Comparison of ENCODE assay signal across 8 mouse cellular contexts in the genomic region with DNA sequence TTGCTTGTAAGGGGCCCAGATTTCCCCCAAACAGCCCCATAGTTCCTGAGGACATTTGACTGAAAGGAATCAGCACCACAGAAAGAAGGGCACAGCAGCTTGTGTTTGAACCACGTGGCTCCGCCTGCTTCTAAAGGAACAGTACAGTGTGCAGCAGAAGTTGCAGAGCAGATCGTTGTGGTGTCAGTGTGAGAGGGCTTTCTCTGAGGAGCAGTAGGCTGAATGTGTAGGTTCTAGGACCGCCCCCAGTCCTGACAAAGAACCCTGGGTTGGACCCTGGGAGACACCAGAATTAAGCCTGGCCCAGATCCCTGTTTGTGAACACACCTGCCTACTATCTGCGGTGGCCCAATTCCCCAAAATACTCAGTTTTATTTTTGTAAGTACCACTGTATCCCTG. TPM values are rescaled to one million over a fixed set of nuclear protein-coding genes. Genes with fewer than 3 reads are reported as not detected.
A peak's percentile ranks its signal among the peaks of the same experiment; 100 is the strongest.
DNase-seq lines count a peak whose midpoint lies in the region; ATAC-seq lines count a peak whose summit lies in the region.

No protein-coding gene starts in this region.

- H3K9ac ChIP-seq in forebrain, embryonic 16.5 days (replicated peaks; ENCODE audit: low read depth, low read length), result no peak overlapping the region

- H3K4me3 ChIP-seq in forebrain, embryonic 10.5 days, result peak overlapping the region; percentile 65
- no peak overlapping the region for H3K4me3 ChIP-seq in forebrain, embryonic 16.5 days (replicated peaks; ENCODE audit: low read length)
- peak overlapping the region; percentile 77 for H3K4me3 ChIP-seq in embryonic facial prominence, embryonic 10.5 days
- H3K4me3 ChIP-seq in macrophage (ENCODE audit: inconsistent target), result peak overlapping the region; percentile 67; the same call in 1 of the 2 replicates

- intact Hi-C loops in left cerebral cortex, postnatal 14 days (cut with DNase I), result no loop called here
- intact Hi-C loops in left cerebral cortex, postnatal 4 days (cut with DNase I), result no loop called here

- peaks cover 46% of the 10 kb centered on the region for H3K4me1 ChIP-seq in forebrain, embryonic 10.5 days
- H3K4me1 ChIP-seq in forebrain, embryonic 16.5 days (replicated peaks; ENCODE audit: control insufficient read depth, insufficient read depth, low read length), result peaks cover 27% of the 10 kb centered on the region
- peaks cover 51% of the 10 kb centered on the region for H3K4me1 ChIP-seq in embryonic facial prominence, embryonic 10.5 days

- H3K27me3 ChIP-seq in forebrain, embryonic 10.5 days (ENCODE audit: poor library complexity, severe bottlenecking), result no peaks in the 10 kb centered on the region
- no peaks in the 10 kb centered on the region for H3K27me3 ChIP-seq in forebrain, embryonic 16.5 days (replicated peaks; ENCODE audit: control insufficient read depth, insufficient read depth, low read length)
- H3K27me3 ChIP-seq in embryonic facial prominence, embryonic 10.5 days (replicated peaks; ENCODE audit: low read depth, poor library complexity, severe bottlenecking), result no peaks in the 10 kb centered on the region

- no peak for ATAC-seq in forebrain, embryonic 16.5 days
- no peak for ATAC-seq in cerebellum, adult (ENCODE audit: insufficient number of reproducible peaks, low FRiP score, low TSS enrichment)

- DNase-seq in forebrain, embryonic 10.5 days (ENCODE audit: extremely low spot score, low spot score), result no peak
- peak; percentile 62 to 80 for DNase-seq in left cerebral cortex, postnatal 14 days (ENCODE audit: low spot score in 2 of 2)
- no peak for DNase-seq in left cerebral cortex, postnatal 4 days
- no peak for DNase-seq in embryonic facial prominence, embryonic 10.5 days (ENCODE audit: low spot score)
- DNase-seq in kidney, postnatal 10 days, result no peak

- no peak overlapping the region for H3K27ac ChIP-seq in forebrain, embryonic 10.5 days
- no peak overlapping the region for H3K27ac ChIP-seq in forebrain, embryonic 16.5 days (ENCODE audit: low read length)
- no peak overlapping the region for H3K27ac ChIP-seq in embryonic facial prominence, embryonic 10.5 days (replicated peaks)
- no peak overlapping the region for H3K27ac ChIP-seq in macrophage

- peaks cover 25% of the 10 kb centered on the region for H3K36me3 ChIP-seq in forebrain, embryonic 10.5 days (replicated peaks)
- peaks cover 9% of the 10 kb centered on the region for H3K36me3 ChIP-seq in forebrain, embryonic 16.5 days (ENCODE audit: control insufficient read depth, insufficient read depth)
- peaks cover 24% of the 10 kb centered on the region for H3K36me3 ChIP-seq in embryonic facial prominence, embryonic 10.5 days (replicated peaks)
- no peaks in the 10 kb centered on the region for H3K36me3 ChIP-seq in macrophage (ENCODE audit: inconsistent target)

- 78% methylated on average over 5 of the region's 5 CpGs for WGBS in forebrain, embryonic 10.5 days
- 71% methylated on average over 5 of the region's 5 CpGs for WGBS in forebrain, embryonic 16.5 days
- WGBS in embryonic facial prominence, embryonic 10.5 days, result 72% methylated on average over 5 of the region's 5 CpGs
- WGBS in macrophage (ENCODE audit: missing documents), result 54% methylated on average over 5 of the region's 5 CpGs

- H3K4me2 ChIP-seq in forebrain, embryonic 16.5 days (ENCODE audit: low read length), result no peak overlapping the region

- H3K9me3 ChIP-seq in forebrain, embryonic 10.5 days, result no peaks in the 10 kb centered on the region
- no peaks in the 10 kb centered on the region for H3K9me3 ChIP-seq in forebrain, embryonic 16.5 days (ENCODE audit: control insufficient read depth, low read length)
- H3K9me3 ChIP-seq in embryonic facial prominence, embryonic 10.5 days, result no peaks in the 10 kb centered on the region

- peaks cover 18% of the 10 kb centered on the region; the same call in 1 of the 2 replicates for H3K79me2 ChIP-seq in macrophage (ENCODE audit: inconsistent target)

RNA-seq across cellular contexts. Expression of gene Orai3, which starts 1.6 kb away (rescaled TPM):
- 8.4 and 9.8 TPM in 2 replicates for polyA plus RNA-seq in forebrain, embryonic 10.5 days (2016; fragmentation: Nextera tagmentation; extraction: Ambion mirVana)
- 9.5 and 9.6 TPM in 2 replicates for polyA plus RNA-seq in forebrain, embryonic 16.5 days (2015; fragmentation: Nextera tagmentation; extraction: Ambion mirVana)
- total RNA-seq in left cerebral cortex, postnatal 14 days (2021), result 10 to 100 TPM; 19.8 to 22.5 TPM
- total RNA-seq in left cerebral cortex, postnatal 4 days (2021), result 10 to 100 TPM; 14.2 to 15.1 TPM
- 12.9 and 13.6 TPM in 2 replicates for polyA plus RNA-seq in embryonic facial prominence, embryonic 10.5 days (2016; fragmentation: Nextera tagmentation; extraction: Ambion mirVana)
- 10 to 100 TPM in 13 of 26 experiments, 1 to 10 TPM in 13; 5.6 to 18.7 (median 9.6) TPM for total RNA-seq in macrophage (2018; cell fraction: chromatin; rRNA removed)
- total RNA-seq in macrophage (2018; cell fraction: cytosol; rRNA removed), result 10 to 100 TPM; 20.7 to 47.9 (median 36.3) TPM
- total RNA-seq in macrophage (2018; cell fraction: nucleus; rRNA removed), result 10 to 100 TPM in 25 of 26 experiments, 1 to 10 TPM in 1; 10.0 to 33.8 (median 19.3) TPM
- 31.3 to 38.6 TPM (median 33.4 TPM) in 3 replicates for polyA plus RNA-seq in macrophage (2018)

RNA-seq across cellular contexts. Expression of gene Setd1a, which starts 5.2 kb away (rescaled TPM):
- 16.0 and 17.1 TPM in 2 replicates for polyA plus RNA-seq in forebrain, embryonic 10.5 days (2016; fragmentation: Nextera tagmentation; extraction: Ambion mirVana)
- polyA plus RNA-seq in forebrain, embryonic 16.5 days (2015; fragmentation: Nextera tagmentation; extraction: Ambion mirVana), result 19.8 and 20.7 TPM in 2 replicates
- total RNA-seq in left cerebral cortex, postnatal 14 days (2021), result 10 to 100 TPM; 43.3 to 44.9 TPM
- 10 to 100 TPM; 46.2 to 47.4 TPM for total RNA-seq in left cerebral cortex, postnatal 4 days (2021)
- polyA plus RNA-seq in embryonic facial prominence, embryonic 10.5 days (2016; fragmentation: Nextera tagmentation; extraction: Ambion mirVana), result 14.7 and 15.2 TPM in 2 replicates
- 10 to 100 TPM; 26.9 to 77.9 (median 54.2) TPM for total RNA-seq in macrophage (2018; cell fraction: chromatin; rRNA removed)
- total RNA-seq in macrophage (2018; cell fraction: cytosol; rRNA removed), result 10 to 100 TPM in 24 of 26 experiments, 1 to 10 TPM in 2; 9.5 to 20.2 (median 15.4) TPM
- total RNA-seq in macrophage (2018; cell fraction: nucleus; rRNA removed), result 10 to 100 TPM; 18.5 to 54.6 (median 32.5) TPM
- 11.6 to 14.1 TPM (median 12.7 TPM) in 3 replicates for polyA plus RNA-seq in macrophage (2018)

RNA-seq across cellular contexts. Expression of gene Gm49388, which starts 14.1 kb away (rescaled TPM):
- not detected in 2 replicates for polyA plus RNA-seq in forebrain, embryonic 10.5 days (2016; fragmentation: Nextera tagmentation; extraction: Ambion mirVana)
- not detected in 2 replicates for polyA plus RNA-seq in forebrain, embryonic 16.5 days (2015; fragmentation: Nextera tagmentation; extraction: Ambion mirVana)
- total RNA-seq in left cerebral cortex, postnatal 14 days (2021), result 1 to 10 TPM; 1.7 TPM
- 1 to 10 TPM; 2.2 to 3.1 TPM for total RNA-seq in left cerebral cortex, postnatal 4 days (2021)
- not detected in 2 replicates for polyA plus RNA-seq in embryonic facial prominence, embryonic 10.5 days (2016; fragmentation: Nextera tagmentation; extraction: Ambion mirVana)
- total RNA-seq in macrophage (2018; cell fraction: chromatin; rRNA removed), result 10 to 100 TPM in 1 of 26 experiments, 1 to 10 TPM in 9, under 1 TPM in 4, not detected in 12; 0.47 to 11.1 (median 2.4) TPM
- 1 to 10 TPM in 24 of 26 experiments, under 1 TPM in 1, not detected in 1; 0.71 to 5.1 (median 2.8) TPM for total RNA-seq in macrophage (2018; cell fraction: cytosol; rRNA removed)
- total RNA-seq in macrophage (2018; cell fraction: nucleus; rRNA removed), result 1 to 10 TPM in 11 of 26 experiments, under 1 TPM in 1, not detected in 14; 0.84 to 8.0 (median 2.8) TPM
- polyA plus RNA-seq in macrophage (2018), result 0.49 to 3.2 TPM (median 0.57 TPM) in 3 replicates

RNA-seq across cellular contexts. Expression of gene Fbxl19, which starts 26.9 kb away (rescaled TPM):
- 7.6 and 8.2 TPM in 2 replicates for polyA plus RNA-seq in forebrain, embryonic 10.5 days (2016; fragmentation: Nextera tagmentation; extraction: Ambion mirVana)
- 8.0 and 8.4 TPM in 2 replicates for polyA plus RNA-seq in forebrain, embryonic 16.5 days (2015; fragmentation: Nextera tagmentation; extraction: Ambion mirVana)
- total RNA-seq in left cerebral cortex, postnatal 14 days (2021), result 10 to 100 TPM; 89.1 to 89.8 TPM
- total RNA-seq in left cerebral cortex, postnatal 4 days (2021), result 100 to 1,000 TPM; 143 to 148 TPM
- 8.9 and 9.0 TPM in 2 replicates for polyA plus RNA-seq in embryonic facial prominence, embryonic 10.5 days (2016; fragmentation: Nextera tagmentation; extraction: Ambion mirVana)
- 10 to 100 TPM; 16.6 to 56.4 (median 42.0) TPM for total RNA-seq in macrophage (2018; cell fraction: chromatin; rRNA removed)
- 10 to 100 TPM in 15 of 26 experiments, 1 to 10 TPM in 11; 6.9 to 16.6 (median 11.3) TPM for total RNA-seq in macrophage (2018; cell fraction: cytosol; rRNA removed)
- 10 to 100 TPM; 12.2 to 39.3 (median 27.5) TPM for total RNA-seq in macrophage (2018; cell fraction: nucleus; rRNA removed)
- polyA plus RNA-seq in macrophage (2018), result 4.9 to 11.8 TPM (median 5.8 TPM) in 3 replicates

RNA-seq across cellular contexts. Expression of gene Hsd3b7, which starts 29.1 kb away (rescaled TPM):
- polyA plus RNA-seq in forebrain, embryonic 10.5 days (2016; fragmentation: Nextera tagmentation; extraction: Ambion mirVana), result 5.4 and 5.8 TPM in 2 replicates
- 7.3 and 10.7 TPM in 2 replicates for polyA plus RNA-seq in forebrain, embryonic 16.5 days (2015; fragmentation: Nextera tagmentation; extraction: Ambion mirVana)
- 1 to 10 TPM; 4.8 to 6.0 TPM for total RNA-seq in left cerebral cortex, postnatal 14 days (2021)
- total RNA-seq in left cerebral cortex, postnatal 4 days (2021), result 1 to 10 TPM; 3.3 to 5.8 TPM
- 6.8 and 8.0 TPM in 2 replicates for polyA plus RNA-seq in embryonic facial prominence, embryonic 10.5 days (2016; fragmentation: Nextera tagmentation; extraction: Ambion mirVana)
- total RNA-seq in macrophage (2018; cell fraction: chromatin; rRNA removed), result 100 to 1,000 TPM in 14 of 26 experiments, 10 to 100 TPM in 12; 57.9 to 161 (median 103) TPM
- total RNA-seq in macrophage (2018; cell fraction: cytosol; rRNA removed), result 10 to 100 TPM; 25.1 to 48.5 (median 36.4) TPM
- 100 to 1,000 TPM in 7 of 26 experiments, 10 to 100 TPM in 19; 46.6 to 154 (median 81.2) TPM for total RNA-seq in macrophage (2018; cell fraction: nucleus; rRNA removed)
- 14.9 to 55.1 TPM (median 55.0 TPM) in 3 replicates for polyA plus RNA-seq in macrophage (2018)

Comparison
In these comparisons a context has a peak if more than half of its experiments do, and no peak if none do; other contexts are left out.
1. DNase-seq: peak in left cerebral cortex, postnatal 14 days (2 of 2); none in forebrain, embryonic 10.5 days (single experiment), left cerebral cortex, postnatal 4 days (single experiment), embryonic facial prominence, embryonic 10.5 days (single experiment) and kidney, postnatal 10 days (single experiment).